Mouse (Mus musculus): Measurements from ENCODE around the gene Nub1. TPM values are rescaled to one million over a fixed set of nuclear protein-coding genes. Genes with fewer than 3 reads are reported as not detected.

The Nub1 gene
- polyA plus RNA-seq, 1 experiment from 2014 or later, result 26.6 TPM

DNA sequence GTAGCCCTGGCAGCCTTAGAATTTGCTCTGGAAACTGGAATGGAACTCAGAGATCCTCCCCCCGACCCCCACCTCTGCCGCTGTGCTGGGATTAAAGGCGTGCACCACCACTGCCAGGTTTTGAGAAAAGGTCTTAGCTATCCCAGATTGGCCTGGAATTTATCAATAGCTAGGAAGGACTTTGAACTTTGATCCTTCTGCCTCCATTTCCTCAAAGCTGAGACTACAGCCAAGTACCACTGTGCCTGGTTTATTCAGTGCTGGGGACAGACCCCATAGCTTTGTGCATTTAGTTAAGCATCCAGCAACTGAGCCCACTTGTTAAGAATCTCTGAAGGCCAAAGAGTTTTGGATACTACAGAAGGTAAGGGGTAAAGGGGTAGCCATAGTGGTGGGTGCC, 71.6 kb downstream of the Nub1 start:
- Histone ChIP-seq H3K9me3 (ENCODE audit: control insufficient read depth, low read length) (no peaks in the 10 kb centered on the region), H3K4me2 (no peak overlapping the region), H3K27ac (ENCODE audit: low read depth, low read length) (no peak overlapping the region), H3K27me3 (replicated peaks; ENCODE audit: control insufficient read depth, insufficient read depth, low read length) (no peaks in the 10 kb centered on the region), H3K4me3 (ENCODE audit: low read depth, low read length) (no peak overlapping the region), H3K36me3 (ENCODE audit: control insufficient read depth, insufficient read depth, low read length) (no peaks in the 10 kb centered on the region), H3K9ac (ENCODE audit: low read depth, low read length) (no peak overlapping the region), H3K4me1 (replicated peaks; ENCODE audit: control insufficient read depth, insufficient read depth, low read length) (peaks cover 6% of the 10 kb centered on the region; the same call in 1 of the 2 replicates)
- DNase-seq (ENCODE audit: low spot score) (no peak), ATAC-seq (replicated peaks; ENCODE audit: low FRiP score) (no peak)
- WGBS, result 54% methylated on average over 3 of the region's 3 CpGs

DNA sequence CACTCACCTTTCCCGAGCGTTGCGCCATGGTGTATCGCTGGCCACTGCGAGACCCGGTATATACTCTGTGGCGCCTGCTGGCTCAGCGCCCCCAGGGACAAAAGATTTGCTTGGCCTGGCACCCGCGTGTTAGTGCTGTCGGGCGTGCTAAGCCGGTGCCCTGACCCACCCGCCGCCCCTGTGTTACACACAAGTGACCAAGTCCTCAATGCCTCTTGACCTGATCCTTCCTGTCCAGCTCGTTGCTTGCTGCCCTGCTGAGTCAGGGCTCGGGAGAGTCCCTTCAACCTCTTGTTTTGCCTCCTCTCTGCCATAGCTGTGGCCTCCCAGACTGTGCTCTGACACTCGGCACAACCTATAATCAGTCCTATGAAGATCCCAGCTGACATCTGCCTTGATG, 72.5 kb downstream of the Nub1 start, which contains the start of gene Crygn:
Gene Crygn, minus strand, starts transcription at position 193 of the 400 bp plus-strand sequence.
- no peak within 1 kb of the TSS for H3K27ac ChIP-seq (ENCODE audit: low read depth, low read length)
- DNase-seq (ENCODE audit: low spot score) (no peak), ATAC-seq (replicated peaks; ENCODE audit: low FRiP score) (no peak)
- H3K9me3 ChIP-seq (ENCODE audit: control insufficient read depth, low read length), result no peaks in the 10 kb centered on the region
- H3K4me3 ChIP-seq (ENCODE audit: low read depth, low read length), result no peak within 1 kb of the TSS
- H3K4me2 ChIP-seq, result no peak within 1 kb of the TSS; the same call in 1 of the 2 replicates
- no peak within 1 kb of the TSS for H3K9ac ChIP-seq (ENCODE audit: low read depth, low read length)
- H3K4me1 ChIP-seq (replicated peaks; ENCODE audit: control insufficient read depth, insufficient read depth, low read length), result no peaks in the 10 kb centered on the region
- 51% methylated on average over 18 of the region's 18 CpGs for WGBS
- H3K27me3 ChIP-seq (replicated peaks; ENCODE audit: control insufficient read depth, insufficient read depth, low read length), result no peaks in the 10 kb centered on the region
- H3K36me3 ChIP-seq (ENCODE audit: control insufficient read depth, insufficient read depth, low read length), result no peaks in the 10 kb centered on the region

Other genes starting within 250 kb of the Nub1 start
- gene Fastk, start 240.2 kb upstream of the Nub1 start, polyA plus RNA-seq (2014; fragmentation: Nextera tagmentation; extraction: Ambion mirVana), result 95.1 and 101 TPM in 2 replicates
- gene Tmub1, start 237.7 kb upstream of the Nub1 start, polyA plus RNA-seq (2014; fragmentation: Nextera tagmentation; extraction: Ambion mirVana), result 12.3 and 12.4 TPM in 2 replicates
- 29.4 and 30.6 TPM in 2 replicates for gene Agap3, start 233.4 kb upstream of the Nub1 start, polyA plus RNA-seq (2014; fragmentation: Nextera tagmentation; extraction: Ambion mirVana)
- 0.04 TPM in 1 of 2 replicates, not detected in the other for gene Gbx1, start 158.3 kb upstream of the Nub1 start, polyA plus RNA-seq (2014; fragmentation: Nextera tagmentation; extraction: Ambion mirVana)
- 0.23 and 0.30 TPM in 2 replicates for gene Asb10, start 144.6 kb upstream of the Nub1 start, polyA plus RNA-seq (2014; fragmentation: Nextera tagmentation; extraction: Ambion mirVana)
- 0.18 TPM in 1 of 2 replicates, not detected in the other for gene 4931409K22Rik, start 128.7 kb upstream of the Nub1 start, polyA plus RNA-seq (2014; fragmentation: Nextera tagmentation; extraction: Ambion mirVana)
- 122 and 144 TPM in 2 replicates for gene Abcf2, start 108.1 kb upstream of the Nub1 start, polyA plus RNA-seq (2014; fragmentation: Nextera tagmentation; extraction: Ambion mirVana)
- gene Chpf2, start 98.8 kb upstream of the Nub1 start, polyA plus RNA-seq (2014; fragmentation: Nextera tagmentation; extraction: Ambion mirVana), result 14.6 TPM in 2 replicates
- 13.6 and 15.2 TPM in 2 replicates for gene Smarcd3, start 61.1 kb upstream of the Nub1 start, polyA plus RNA-seq (2014; fragmentation: Nextera tagmentation; extraction: Ambion mirVana)
- gene Wdr86, start 45.2 kb downstream of the Nub1 start, polyA plus RNA-seq (2014; fragmentation: Nextera tagmentation; extraction: Ambion mirVana), result 9.8 and 11.2 TPM in 2 replicates
- not detected in 2 replicates for gene Crygn, start 72.5 kb downstream of the Nub1 start, polyA plus RNA-seq (2014; fragmentation: Nextera tagmentation; extraction: Ambion mirVana)
- 168 and 169 TPM in 2 replicates for gene Rheb, start 157.1 kb downstream of the Nub1 start, polyA plus RNA-seq (2014; fragmentation: Nextera tagmentation; extraction: Ambion mirVana)